Mouse (Mus musculus) bone marrow, adult 2 months (tissue): ENCODE results near the gene Ica1.

Source experiments
- CTCF ChIP-seq: fragments of 200-500 bp; IDR thresholded peaks from 2 replicates; pipeline ENCODE4 v1.5.1; 2011; ENCODE audit warnings: low read length, control low read depth; ENCODE audit not compliant: control insufficient read depth, insufficient read depth
- POLR2A ChIP-seq: fragments of 200-500 bp; IDR thresholded peaks from 2 replicates; pipeline ENCODE4 v1.6.1; 2011; ENCODE audit warnings: low read depth, mild to moderate bottlenecking, control low read depth, low read length, borderline replicate concordance; ENCODE audit not compliant: control insufficient read depth

- TF ChIP-seq CTCF (no peak), POLR2A (no peak)
Measured at GRCm38 (mm10) chr6:8727806-8728205, 50.5 kb downstream of the Ica1 start.
